Mouse (Mus musculus) right cerebral cortex, adult 18-20 months (tissue): ENCODE data around the gene Cmss1.

Source experiments
- DNase-seq: peaks from one replicate; pipeline ENCODE4 v3.0.0; 2022; ENCODE audit warnings: mixed read lengths

The Cmss1 gene

GRCm38 (mm10) chr16:57509099-57509498, 97.6 kb downstream of the Cmss1 start:
- no peak for DNase-seq

GRCm38 (mm10) chr16:57508351-57508750, 98.3 kb downstream of the Cmss1 start:
- no peak for DNase-seq

GRCm38 (mm10) chr16:57506133-57506532, 100.5 kb downstream of the Cmss1 start:
- DNase-seq = no peak

GRCm38 (mm10) chr16:57504728-57505127, 101.9 kb downstream of the Cmss1 start:
- no peak for DNase-seq

- DNase-seq = no peak
Observed at GRCm38 (mm10) chr16:57502761-57503160, 103.9 kb downstream of the Cmss1 start.

- DNase-seq = no peak
Observed at GRCm38 (mm10) chr16:57502230-57502629, 104.4 kb downstream of the Cmss1 start.

GRCm38 (mm10) chr16:57500851-57501250, 105.8 kb downstream of the Cmss1 start:
- DNase-seq = no peak

- no peak for DNase-seq
Observed at GRCm38 (mm10) chr16:57496437-57497173, 110.1 kb downstream of the Cmss1 start.

GRCm38 (mm10) chr16:57495476-57496203, 111.0 kb downstream of the Cmss1 start:
- no peak for DNase-seq

- no peak for DNase-seq
Observed at GRCm38 (mm10) chr16:57491853-57492252, 114.8 kb downstream of the Cmss1 start.

GRCm38 (mm10) chr16:57490691-57491090, 116.0 kb downstream of the Cmss1 start:
- peak; percentile 49 for DNase-seq

- DNase-seq = no peak
Observed at GRCm38 (mm10) chr16:57488661-57489060, 118.0 kb downstream of the Cmss1 start.

GRCm38 (mm10) chr16:57486266-57486665, 120.4 kb downstream of the Cmss1 start:
- DNase-seq = no peak

GRCm38 (mm10) chr16:57485265-57485664, 121.4 kb downstream of the Cmss1 start:
- no peak for DNase-seq

GRCm38 (mm10) chr16:57484043-57484795, 122.4 kb downstream of the Cmss1 start:
- DNase-seq = no peak

- DNase-seq = no peak
Observed at GRCm38 (mm10) chr16:57483503-57483902, 123.2 kb downstream of the Cmss1 start.

GRCm38 (mm10) chr16:57482911-57483310, 123.8 kb downstream of the Cmss1 start:
- DNase-seq = no peak

- DNase-seq = no peak
Observed at GRCm38 (mm10) chr16:57482264-57482663, 124.4 kb downstream of the Cmss1 start.

- no peak for DNase-seq
Observed at GRCm38 (mm10) chr16:57479776-57480175, 126.9 kb downstream of the Cmss1 start.

- DNase-seq = no peak
Observed at GRCm38 (mm10) chr16:57478451-57478850, 128.2 kb downstream of the Cmss1 start.

GRCm38 (mm10) chr16:57473415-57474085, 133.1 kb downstream of the Cmss1 start:
- no peak for DNase-seq

GRCm38 (mm10) chr16:57471071-57471470, 135.6 kb downstream of the Cmss1 start:
- no peak for DNase-seq

GRCm38 (mm10) chr16:57470286-57470830, 136.3 kb downstream of the Cmss1 start:
- no peak for DNase-seq
